In the genomic region with DNA sequence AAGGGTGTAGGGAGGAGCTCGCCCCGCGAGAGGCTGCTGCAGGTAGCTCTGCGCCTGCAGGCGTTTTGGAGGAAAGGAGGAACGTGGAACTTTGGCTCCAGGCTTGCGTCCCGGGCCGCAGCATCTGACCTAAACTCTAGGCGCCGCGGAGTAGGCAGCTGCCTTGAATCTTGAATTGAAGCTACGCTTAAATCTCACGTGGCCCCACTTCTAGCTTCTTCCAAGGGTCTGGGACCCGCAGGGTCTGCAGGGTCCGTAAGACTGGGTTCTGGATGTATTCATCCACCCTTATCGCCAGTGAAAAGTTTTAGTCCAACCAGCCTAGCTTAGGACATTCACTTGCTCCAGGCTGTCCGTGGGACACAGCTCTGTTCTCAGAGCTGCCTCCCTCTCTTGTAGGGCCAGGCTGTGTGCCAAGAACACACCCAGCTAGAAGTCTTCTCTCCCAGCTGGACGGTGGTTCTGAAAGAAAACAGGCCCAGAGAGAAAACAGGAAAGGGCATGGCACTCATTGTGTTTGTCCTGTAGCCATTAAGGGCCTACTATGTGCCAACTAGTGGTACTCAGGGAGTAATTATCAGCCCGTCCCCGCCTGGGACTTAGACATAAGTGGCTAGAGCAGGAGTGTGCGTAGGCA, we compare ENCODE assay signal across 8 mouse cellular contexts. TPM values are rescaled to one million over a fixed set of nuclear protein-coding genes. Genes with fewer than 3 reads are reported as not detected.
A peak's percentile ranks its signal among the peaks of the same experiment; 100 is the strongest.
DNase-seq lines count a peak whose midpoint lies in the region; ATAC-seq and TF ChIP-seq lines count a peak whose summit lies in the region.

No protein-coding gene starts in this region.

- DNase-seq in right cerebral cortex, adult 18-20 months: peak; percentile 25
- no peak for DNase-seq in right cerebral cortex, postnatal 25 days
- DNase-seq in kidney, postnatal 0 days (ENCODE audit: low spot score): peak; percentile 73
- DNase-seq in lung, postnatal 36 days: peak; percentile 93
- DNase-seq in testis, postnatal 14 days (ENCODE audit: low spot score): peak; percentile 68
- DNase-seq in left cerebral cortex, adult 8-10 months (ENCODE audit: low spot score in 2 of 2): no peak

- H3K27ac ChIP-seq in embryonic fibroblast, embryonic 13.5 days (ENCODE audit: insufficient read depth, low read length): peak overlapping the region; percentile 88
- H3K27ac ChIP-seq in heart, embryonic 13.5 days (replicated peaks): peak overlapping the region; percentile 92
- H3K27ac ChIP-seq in kidney, postnatal 0 days: peak overlapping the region; percentile 94

- H3K4me3 ChIP-seq in embryonic fibroblast, embryonic 13.5 days (ENCODE audit: insufficient read depth, low read length): peak overlapping the region; percentile 78
- peak overlapping the region; percentile 68 for H3K4me3 ChIP-seq in heart, embryonic 13.5 days
- peak overlapping the region; percentile 72 for H3K4me3 ChIP-seq in kidney, postnatal 0 days (replicated peaks; ENCODE audit: low read depth, low read length)

- TF ChIP-seq POLR2A in embryonic fibroblast, embryonic 13.5 days (IDR thresholded peaks at IDR 0.05; ENCODE audit: low read depth, low read length): peak; percentile 82

- peaks cover 32% of the 10 kb centered on the region for H3K27me3 ChIP-seq in heart, embryonic 13.5 days (replicated peaks)
- H3K27me3 ChIP-seq in kidney, postnatal 0 days (ENCODE audit: insufficient read depth, low read length): no peaks in the 10 kb centered on the region

- TF ChIP-seq CTCF in embryonic fibroblast, embryonic 13.5 days (IDR thresholded peaks at IDR 0.05; ENCODE audit: borderline replicate concordance, insufficient read depth, low read length): no peak
- no peak for TF ChIP-seq CTCF in kidney, postnatal 0 days (IDR thresholded peaks at IDR 0.05; ENCODE audit: low read depth)

- no peak for ATAC-seq in heart, embryonic 13.5 days (ENCODE audit: extremely low read depth, insufficient number of reproducible peaks, low FRiP score, low TSS enrichment)
- ATAC-seq in kidney, postnatal 0 days (replicated peaks; ENCODE audit: low FRiP score, low read depth): peak; percentile 24; the same call in 1 of the 2 replicates

- peaks cover 2% of the 10 kb centered on the region for H3K4me1 ChIP-seq in embryonic fibroblast, embryonic 13.5 days (ENCODE audit: control insufficient read depth, insufficient read depth, low read length)
- peaks cover 49% of the 10 kb centered on the region for H3K4me1 ChIP-seq in heart, embryonic 13.5 days
- peaks cover 12% of the 10 kb centered on the region for H3K4me1 ChIP-seq in kidney, postnatal 0 days (replicated peaks; ENCODE audit: insufficient read depth, low read length)

- peak overlapping the region; percentile 96 for H3K4me2 ChIP-seq in heart, embryonic 13.5 days
- peak overlapping the region; percentile 77 for H3K4me2 ChIP-seq in kidney, postnatal 0 days (ENCODE audit: low read length)

- no peaks in the 10 kb centered on the region for H3K9me3 ChIP-seq in heart, embryonic 13.5 days
- H3K9me3 ChIP-seq in kidney, postnatal 0 days (replicated peaks; ENCODE audit: low read length): no peaks in the 10 kb centered on the region

- 9% methylated on average over 22 of the region's 22 CpGs for WGBS in heart, embryonic 13.5 days
- WGBS in kidney, postnatal 0 days: 9% methylated on average over 22 of the region's 22 CpGs

- H3K9ac ChIP-seq in heart, embryonic 13.5 days: peak overlapping the region; percentile 86
- H3K9ac ChIP-seq in kidney, postnatal 0 days (ENCODE audit: low read depth, low read length): peak overlapping the region; percentile 70

- H3K36me3 ChIP-seq in heart, embryonic 13.5 days: peaks cover 32% of the 10 kb centered on the region
- peaks cover 13% of the 10 kb centered on the region for H3K36me3 ChIP-seq in kidney, postnatal 0 days (ENCODE audit: insufficient read depth, low read length)

RNA-seq across cellular contexts. Expression of a gene that starts 0.5 kb away (rescaled TPM):
- 8.7 and 11.1 TPM in 2 replicates for polyA plus RNA-seq in embryonic fibroblast, embryonic 13.5 days (2011; ENCODE audit: insufficient read length, low read depth, missing spikeins)
- polyA plus RNA-seq in heart, embryonic 13.5 days (2015; fragmentation: Nextera tagmentation; extraction: Ambion mirVana): 9.6 and 9.8 TPM in 2 replicates
- 13.4 and 14.9 TPM in 2 replicates for polyA plus RNA-seq in kidney, postnatal 0 days (2015; fragmentation: Nextera tagmentation; extraction: Ambion mirVana)
- total RNA-seq in left cerebral cortex, adult 8-10 months (2022): 1 to 10 TPM; 5.7 to 7.0 (median 6.1) TPM

RNA-seq across cellular contexts. Expression of a gene that starts 0.5 kb away (rescaled TPM):
- 75.0 and 83.8 TPM in 2 replicates for polyA plus RNA-seq in embryonic fibroblast, embryonic 13.5 days (2011; ENCODE audit: insufficient read length, low read depth, missing spikeins)
- 43.4 and 47.9 TPM in 2 replicates for polyA plus RNA-seq in heart, embryonic 13.5 days (2015; fragmentation: Nextera tagmentation; extraction: Ambion mirVana)
- polyA plus RNA-seq in kidney, postnatal 0 days (2015; fragmentation: Nextera tagmentation; extraction: Ambion mirVana): 36.4 and 42.4 TPM in 2 replicates
- total RNA-seq in left cerebral cortex, adult 8-10 months (2022): 100 to 1,000 TPM; 123 to 148 (median 137) TPM

RNA-seq across cellular contexts. Expression of a gene that starts 17.2 kb away (rescaled TPM):
- polyA plus RNA-seq in embryonic fibroblast, embryonic 13.5 days (2011; ENCODE audit: insufficient read length, low read depth, missing spikeins): 24.2 and 25.9 TPM in 2 replicates
- polyA plus RNA-seq in heart, embryonic 13.5 days (2015; fragmentation: Nextera tagmentation; extraction: Ambion mirVana): 46.8 and 51.1 TPM in 2 replicates
- polyA plus RNA-seq in kidney, postnatal 0 days (2015; fragmentation: Nextera tagmentation; extraction: Ambion mirVana): 141 and 145 TPM in 2 replicates
- 10 to 100 TPM; 41.0 to 47.7 (median 42.0) TPM for total RNA-seq in left cerebral cortex, adult 8-10 months (2022)

RNA-seq across cellular contexts. Expression of a gene that starts 25.3 kb away (rescaled TPM):
- not detected in 2 replicates for polyA plus RNA-seq in embryonic fibroblast, embryonic 13.5 days (2011; ENCODE audit: insufficient read length, low read depth, missing spikeins)
- polyA plus RNA-seq in heart, embryonic 13.5 days (2015; fragmentation: Nextera tagmentation; extraction: Ambion mirVana): not detected in 2 replicates
- 0.32 and 0.38 TPM in 2 replicates for polyA plus RNA-seq in kidney, postnatal 0 days (2015; fragmentation: Nextera tagmentation; extraction: Ambion mirVana)
- under 1 TPM in 1 of 4 experiments, not detected in 3; 0.63 TPM for total RNA-seq in left cerebral cortex, adult 8-10 months (2022)

RNA-seq across cellular contexts. Expression of a gene that starts 36.6 kb away (rescaled TPM):
- 21.6 and 22.2 TPM in 2 replicates for polyA plus RNA-seq in embryonic fibroblast, embryonic 13.5 days (2011; ENCODE audit: insufficient read length, low read depth, missing spikeins)
- 15.1 and 15.8 TPM in 2 replicates for polyA plus RNA-seq in heart, embryonic 13.5 days (2015; fragmentation: Nextera tagmentation; extraction: Ambion mirVana)
- polyA plus RNA-seq in kidney, postnatal 0 days (2015; fragmentation: Nextera tagmentation; extraction: Ambion mirVana): 17.5 and 18.1 TPM in 2 replicates
- total RNA-seq in left cerebral cortex, adult 8-10 months (2022): 10 to 100 TPM; 30.4 to 40.9 (median 36.1) TPM

Comparison
In these comparisons a context has a peak if more than half of its experiments do, and no peak if none do; other contexts are left out.
1. DNase-seq: peak in right cerebral cortex, adult 18-20 months (single experiment), kidney, postnatal 0 days (single experiment), lung, postnatal 36 days (single experiment) and testis, postnatal 14 days (single experiment); none in right cerebral cortex, postnatal 25 days (single experiment) and left cerebral cortex, adult 8-10 months (0 of 2).
2. Peak in every context shown above with its lines, with median percentiles within 50 percentile points of each other: H3K27ac ChIP-seq and H3K4me3 ChIP-seq.